Mouse (Mus musculus): ENCODE results near the gene Prl2c2. TPM values are rescaled to one million over a fixed set of nuclear protein-coding genes. Genes with fewer than 3 reads are reported as not detected.
"Not testable (repeated sequence)": the region's sequence is repeated elsewhere in the genome, so short reads cannot be mapped to it uniquely, and the experiment has no call there.

The Prl2c2 gene
- polyA plus RNA-seq (2016; fragmentation: Nextera tagmentation; extraction: Ambion mirVana) = not detected in 2 replicates

DNA sequence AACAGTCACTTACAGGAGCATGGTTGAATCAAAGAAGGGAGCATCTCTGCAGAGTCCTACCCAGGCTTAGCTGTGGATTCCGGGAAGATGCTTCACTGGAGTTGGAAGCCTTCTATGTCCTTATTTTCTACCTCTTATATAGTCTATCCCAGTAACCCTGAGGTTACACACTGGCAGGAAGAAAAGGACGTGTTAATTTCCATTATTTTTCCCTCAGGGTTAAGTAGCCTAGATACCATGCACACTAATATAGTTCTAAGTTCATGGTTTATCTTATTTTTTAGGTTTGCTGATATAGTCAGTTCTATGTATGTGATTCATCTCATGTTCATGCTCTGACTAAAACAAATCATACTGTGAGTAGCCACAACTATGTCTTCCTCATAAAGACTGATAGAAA lies at the start of gene Prl2c2:
Prl2c2 (minus strand) TSS at position 101 of the 400 bp plus-strand sequence.
- H3K36me3 ChIP-seq (replicated peaks); H3K4me1 ChIP-seq; H3K4me3 ChIP-seq (replicated peaks); H3K27me3 ChIP-seq; H3K9me3 ChIP-seq; H3K4me2 ChIP-seq; ATAC-seq (ENCODE audit: low FRiP score); H3K9ac ChIP-seq; H3K27ac ChIP-seq: not testable (repeated sequence)
- 58% methylated on average over 2 of the region's 2 CpGs for WGBS

- not testable (repeated sequence) for H3K4me1 ChIP-seq; H3K4me3 ChIP-seq (replicated peaks); H3K9ac ChIP-seq; H3K4me2 ChIP-seq; H3K9me3 ChIP-seq; H3K27ac ChIP-seq; H3K27me3 ChIP-seq; ATAC-seq (ENCODE audit: low FRiP score); H3K36me3 ChIP-seq (replicated peaks)
- WGBS = 70% methylated on average over 3 of the region's 3 CpGs
These were observed 20.7 kb upstream of the Prl2c2 start for GRCm38 (mm10) chr13:13025872-13026271.

DNA sequence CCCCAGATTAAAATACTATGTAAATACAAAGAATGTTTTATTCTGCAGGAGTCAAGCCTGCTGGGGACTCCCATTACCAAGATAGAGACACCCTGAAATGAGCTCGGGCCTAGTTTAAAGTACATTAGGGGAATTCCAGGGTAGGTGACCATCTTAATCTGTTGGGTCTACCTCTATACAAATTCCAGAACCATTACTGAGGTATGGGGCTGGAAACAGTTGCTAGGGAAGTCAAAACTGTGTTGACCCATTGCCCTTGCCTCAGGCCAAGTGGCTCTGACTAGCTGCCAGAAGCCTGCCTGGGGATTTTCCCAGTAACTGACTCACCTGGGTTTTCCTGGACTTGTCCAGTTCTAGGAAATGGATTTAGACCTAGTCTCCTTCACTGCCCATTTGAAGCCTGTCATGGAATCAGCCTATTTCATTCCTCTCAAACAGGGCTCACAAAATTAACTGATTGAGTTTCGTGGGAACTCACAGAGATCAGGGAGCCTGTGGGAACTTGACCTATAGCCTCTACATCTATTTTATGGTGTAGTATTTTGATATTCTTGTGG lies 8.9 kb upstream of the Prl2c2 start:
- H3K27ac ChIP-seq; H3K9me3 ChIP-seq; ATAC-seq (ENCODE audit: low FRiP score); H3K36me3 ChIP-seq (replicated peaks); H3K9ac ChIP-seq; H3K4me3 ChIP-seq (replicated peaks); H3K27me3 ChIP-seq; H3K4me2 ChIP-seq; H3K4me1 ChIP-seq: not testable (repeated sequence)
- WGBS = 86% methylated on average over 2 of the region's 2 CpGs

Other genes starting within 250 kb of the Prl2c2 start
- gene Prl2c3, start 205.3 kb downstream of the Prl2c2 start, polyA plus RNA-seq (2016; fragmentation: Nextera tagmentation; extraction: Ambion mirVana) = not detected in 2 replicates
- not detected in 2 replicates for gene Prl2c5, start 177.3 kb upstream of the Prl2c2 start, polyA plus RNA-seq (2016; fragmentation: Nextera tagmentation; extraction: Ambion mirVana)

Measured in forebrain, embryonic 12.5 days (tissue).